Mouse (Mus musculus): ENCODE data around the gene Amhr2. TPM values are rescaled to one million over a fixed set of nuclear protein-coding genes. Genes with fewer than 3 reads are reported as not detected.

The Amhr2 gene
- polyA plus RNA-seq, 1 experiment from 2014 or later = 2.4 TPM

GRCm38 (mm10) chr15:102499851-102500250 lies 54.7 kb downstream of the Amhr2 start:
- H3K9me3 ChIP-seq = no peaks in the 10 kb centered on the region
- peaks cover 97% of the 10 kb centered on the region for H3K36me3 ChIP-seq
- H3K4me3 ChIP-seq = no peak overlapping the region
- no peak for DNase-seq (ENCODE audit: low spot score)
- no peaks in the 10 kb centered on the region for H3K27me3 ChIP-seq (ENCODE audit: insufficient read depth, poor library complexity, severe bottlenecking)
- H3K4me1 ChIP-seq = 0 out of 2 replicates have a peak, but pooled peaks cover 5% of the 10 kb centered on the region
- WGBS = 92% methylated on average over 6 of the region's 6 CpGs
- no peak overlapping the region for H3K27ac ChIP-seq

GRCm38 (mm10) chr15:102500479-102500878 lies 55.3 kb downstream of the Amhr2 start:
- 86% methylated on average over 5 of the region's 5 CpGs for WGBS
- no peak overlapping the region for H3K4me3 ChIP-seq
- no peak for DNase-seq (ENCODE audit: low spot score)
- H3K27ac ChIP-seq = no peak overlapping the region
- peaks cover 97% of the 10 kb centered on the region for H3K36me3 ChIP-seq
- H3K9me3 ChIP-seq = no peaks in the 10 kb centered on the region
- 0 out of 2 replicates have a peak, but pooled peaks cover 9% of the 10 kb centered on the region for H3K4me1 ChIP-seq
- H3K27me3 ChIP-seq (ENCODE audit: insufficient read depth, poor library complexity, severe bottlenecking) = no peaks in the 10 kb centered on the region

GRCm38 (mm10) chr15:102501084-102501814 lies 56.1 kb downstream of the Amhr2 start:
- no peak overlapping the region for H3K27ac ChIP-seq
- DNase-seq (ENCODE audit: low spot score) = no peak
- peaks cover 93% of the 10 kb centered on the region for H3K36me3 ChIP-seq

GRCm38 (mm10) chr15:102502254-102502840 lies 57.2 kb downstream of the Amhr2 start:
- 75% methylated on average over 9 of the region's 9 CpGs for WGBS
- peaks cover 88% of the 10 kb centered on the region for H3K36me3 ChIP-seq

More at GRCm38 (mm10) chr15:102501084-102501814, 56.1 kb downstream of the Amhr2 start:
- 0 out of 2 replicates have a peak, but pooled peaks cover 9% of the 10 kb centered on the region for H3K4me1 ChIP-seq
- H3K9me3 ChIP-seq = no peaks in the 10 kb centered on the region
- no peaks in the 10 kb centered on the region for H3K27me3 ChIP-seq (ENCODE audit: insufficient read depth, poor library complexity, severe bottlenecking)
- no peak overlapping the region for H3K4me3 ChIP-seq
- WGBS = 90% methylated on average over 19 of the region's 19 CpGs

GRCm38 (mm10) chr15:102503447-102503846 lies 58.3 kb downstream of the Amhr2 start, which contains the start of gene Gm10337:
Gene Gm10337, plus strand, starts transcription at chr15:102503722.
- Histone ChIP-seq H3K27ac (no peak within 1 kb of the TSS), H3K4me3 (no peak within 1 kb of the TSS), H3K36me3 (peaks cover 79% of the 10 kb centered on the region), H3K9me3 (no peaks in the 10 kb centered on the region), H3K27me3 (ENCODE audit: insufficient read depth, poor library complexity, severe bottlenecking) (no peaks in the 10 kb centered on the region), H3K4me1 (0 out of 2 replicates have a peak, but pooled peaks cover 9% of the 10 kb centered on the region)
- no peak for DNase-seq (ENCODE audit: low spot score)
- WGBS = 90% methylated on average over 1 of the region's 1 CpGs

More at GRCm38 (mm10) chr15:102502254-102502840, 57.2 kb downstream of the Amhr2 start:
- no peak overlapping the region for H3K4me3 ChIP-seq
- no peaks in the 10 kb centered on the region for H3K27me3 ChIP-seq (ENCODE audit: insufficient read depth, poor library complexity, severe bottlenecking)
- no peaks in the 10 kb centered on the region for H3K9me3 ChIP-seq
- DNase-seq (ENCODE audit: low spot score) = no peak
- H3K4me1 ChIP-seq = 0 out of 2 replicates have a peak, but pooled peaks cover 9% of the 10 kb centered on the region
- H3K27ac ChIP-seq = no peak overlapping the region

Other genes starting within 250 kb of the Amhr2 start
- 35.7 and 50.1 TPM in 2 replicates for gene Zfp740, start 242.1 kb upstream of the Amhr2 start, polyA plus RNA-seq (2016; fragmentation: Nextera tagmentation; extraction: Ambion mirVana)
- 36.1 and 41.0 TPM in 2 replicates for gene Csad, start 240.6 kb upstream of the Amhr2 start, polyA plus RNA-seq (2016; fragmentation: Nextera tagmentation; extraction: Ambion mirVana)
- gene Itgb7, start 213.4 kb upstream of the Amhr2 start, polyA plus RNA-seq (2016; fragmentation: Nextera tagmentation; extraction: Ambion mirVana) = 0.22 and 1.5 TPM in 2 replicates
- 11.3 and 17.3 TPM in 2 replicates for gene Rarg, start 187.8 kb upstream of the Amhr2 start, polyA plus RNA-seq (2016; fragmentation: Nextera tagmentation; extraction: Ambion mirVana)
- 0.23 TPM in 1 of 2 replicates, not detected in the other for gene Gm9918, start 174.8 kb upstream of the Amhr2 start, polyA plus RNA-seq (2016; fragmentation: Nextera tagmentation; extraction: Ambion mirVana)
- gene Mfsd5, start 165.9 kb upstream of the Amhr2 start, polyA plus RNA-seq (2016; fragmentation: Nextera tagmentation; extraction: Ambion mirVana) = 55.7 and 63.4 TPM in 2 replicates
- gene Espl1, start 149.1 kb upstream of the Amhr2 start, polyA plus RNA-seq (2016; fragmentation: Nextera tagmentation; extraction: Ambion mirVana) = 35.8 and 40.9 TPM in 2 replicates
- 260 and 282 TPM in 2 replicates for gene Pfdn5, start 119.3 kb upstream of the Amhr2 start, polyA plus RNA-seq (2016; fragmentation: Nextera tagmentation; extraction: Ambion mirVana)
- gene Myg1, start 113.7 kb upstream of the Amhr2 start, polyA plus RNA-seq (2016; fragmentation: Nextera tagmentation; extraction: Ambion mirVana) = 80.5 and 94.3 TPM in 2 replicates
- gene Aaas, start 94.6 kb upstream of the Amhr2 start, polyA plus RNA-seq (2016; fragmentation: Nextera tagmentation; extraction: Ambion mirVana) = 87.7 and 96.4 TPM in 2 replicates
- gene Sp7, start 78.2 kb upstream of the Amhr2 start, polyA plus RNA-seq (2016; fragmentation: Nextera tagmentation; extraction: Ambion mirVana) = 0.37 and 1.5 TPM in 2 replicates
- 5.7 and 7.6 TPM in 2 replicates for gene Sp1, start 39.2 kb upstream of the Amhr2 start, polyA plus RNA-seq (2016; fragmentation: Nextera tagmentation; extraction: Ambion mirVana)
- 82.8 and 101 TPM in 2 replicates for gene Prr13, start 13.7 kb downstream of the Amhr2 start, polyA plus RNA-seq (2016; fragmentation: Nextera tagmentation; extraction: Ambion mirVana)
- 143 and 183 TPM in 2 replicates for gene Pcbp2, start 25.2 kb downstream of the Amhr2 start, polyA plus RNA-seq (2016; fragmentation: Nextera tagmentation; extraction: Ambion mirVana)
- not detected in 2 replicates for gene Gm10337, start 58.4 kb downstream of the Amhr2 start, polyA plus RNA-seq (2016; fragmentation: Nextera tagmentation; extraction: Ambion mirVana)
- 17.9 and 19.7 TPM in 2 replicates for gene Map3k12, start 71.7 kb downstream of the Amhr2 start, polyA plus RNA-seq (2016; fragmentation: Nextera tagmentation; extraction: Ambion mirVana)
- gene Tarbp2, start 72.8 kb downstream of the Amhr2 start, polyA plus RNA-seq (2016; fragmentation: Nextera tagmentation; extraction: Ambion mirVana) = 127 and 140 TPM in 2 replicates
- gene Npff, start 79.6 kb downstream of the Amhr2 start, polyA plus RNA-seq (2016; fragmentation: Nextera tagmentation; extraction: Ambion mirVana) = 0.88 and 0.99 TPM in 2 replicates
- 0.42 TPM in 1 of 2 replicates, not detected in the other for gene Gm28047, start 179.7 kb downstream of the Amhr2 start, polyA plus RNA-seq (2016; fragmentation: Nextera tagmentation; extraction: Ambion mirVana)
- gene Atf7, start 180.1 kb downstream of the Amhr2 start, polyA plus RNA-seq (2016; fragmentation: Nextera tagmentation; extraction: Ambion mirVana) = 24.3 and 26.6 TPM in 2 replicates
- gene Atp5g2, start 227.0 kb downstream of the Amhr2 start, polyA plus RNA-seq (2016; fragmentation: Nextera tagmentation; extraction: Ambion mirVana) = 64.8 and 67.3 TPM in 2 replicates